Mouse (Mus musculus): ENCODE results near the gene Sae1. TPM values are rescaled to one million over a fixed set of nuclear protein-coding genes. Genes with fewer than 3 reads are reported as not detected.

Sae1 gene
- polyA plus RNA-seq, 1 experiment, result 78.5 TPM

DNA sequence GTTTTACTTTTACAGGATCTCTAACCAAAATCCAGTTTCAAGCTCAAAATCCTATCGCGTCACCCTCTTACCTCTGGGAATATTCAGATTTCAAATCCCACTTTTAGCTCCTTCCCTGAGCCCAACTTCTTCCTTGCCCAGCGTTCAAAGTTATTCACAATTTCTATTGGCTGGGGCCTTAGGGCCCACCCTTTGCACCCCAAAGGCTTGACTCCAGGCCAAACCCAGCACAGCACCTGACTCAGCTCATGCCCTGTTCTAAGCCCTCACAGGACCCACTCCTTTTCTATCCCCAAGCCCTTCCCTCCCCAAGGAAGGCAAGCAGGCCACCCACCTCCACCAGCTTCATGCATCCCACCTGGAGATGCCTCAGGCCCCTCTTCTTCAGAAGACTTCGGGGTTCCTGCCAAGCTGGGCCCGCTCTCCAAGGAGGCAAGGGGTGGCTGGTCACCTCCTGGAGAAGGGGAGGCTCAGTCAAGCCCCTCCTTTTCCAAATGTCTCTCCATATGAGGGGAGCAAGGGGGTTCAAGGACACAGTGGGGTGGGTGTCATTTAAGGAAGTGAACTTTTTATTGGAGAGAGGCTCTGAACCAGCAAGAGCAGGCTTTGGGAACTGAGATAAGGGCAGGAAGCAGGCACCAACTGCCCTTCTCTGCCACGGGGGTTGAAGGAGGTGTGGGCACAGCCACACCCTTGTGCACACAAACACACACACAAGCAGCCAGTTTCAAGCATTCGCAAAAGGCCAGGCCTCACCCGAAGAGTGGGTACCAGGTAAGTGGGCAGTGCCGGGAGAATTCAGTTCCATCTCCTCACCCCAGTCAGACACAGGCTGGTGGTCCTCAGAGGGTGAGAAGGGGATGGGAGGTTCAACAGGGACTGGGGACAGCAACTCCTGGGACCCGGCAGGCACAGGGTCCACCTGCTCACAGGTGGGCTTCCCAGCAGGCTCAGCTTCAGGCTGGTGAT lies 112.4 kb downstream of the Sae1 start:
- Histone ChIP-seq H3K27ac (ENCODE audit: control insufficient read depth, insufficient read depth, low read depth, low read length, poor library complexity) (peak overlapping the region; percentile 55), H3K4me3 (replicated peaks; ENCODE audit: control insufficient read depth, low read depth, low read length) (peak overlapping the region; percentile 30), H3K4me1 (ENCODE audit: control insufficient read depth, insufficient read depth, low read length) (peaks cover 2% of the 10 kb centered on the region; the same call in 1 of the 2 replicates)
- 43% methylated on average over 10 of the region's 10 CpGs for WGBS
- TF ChIP-seq POLR2A (IDR thresholded peaks at IDR 0.05; ENCODE audit: borderline replicate concordance, control insufficient read depth, low read depth, low read length), result no peak
- TF ChIP-seq CTCF (IDR thresholded peaks at IDR 0.05; ENCODE audit: control insufficient read depth, insufficient read depth, low read length), result no peak

DNA sequence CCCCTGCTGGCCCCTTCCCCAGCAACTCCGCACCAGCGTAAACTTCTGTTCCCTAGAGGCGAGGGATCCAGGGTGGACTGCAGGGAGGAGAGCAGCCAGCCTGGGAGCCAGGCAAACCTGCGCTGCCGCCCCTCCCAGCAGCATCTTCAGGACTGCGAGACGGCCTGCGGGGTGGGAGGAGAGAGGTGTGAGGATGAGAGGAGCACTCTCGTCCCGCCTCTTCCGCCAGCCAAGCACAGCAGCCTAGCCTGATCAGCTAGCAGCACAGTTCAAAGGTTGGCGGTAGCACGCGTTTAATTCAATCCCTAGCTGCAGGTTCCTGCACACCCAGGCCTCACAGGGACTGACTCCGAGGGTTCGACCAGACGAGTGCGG lies 113.9 kb downstream of the Sae1 start:
- Histone ChIP-seq H3K27ac (ENCODE audit: control insufficient read depth, insufficient read depth, low read depth, low read length, poor library complexity) (peak overlapping the region; percentile 85), H3K4me3 (replicated peaks; ENCODE audit: control insufficient read depth, low read depth, low read length) (peak overlapping the region; percentile 85), H3K4me1 (ENCODE audit: control insufficient read depth, insufficient read depth, low read length) (peaks cover 2% of the 10 kb centered on the region; the same call in 1 of the 2 replicates)
- WGBS, result under 1% methylated on average over 18 of the region's 18 CpGs
- TF ChIP-seq POLR2A (IDR thresholded peaks at IDR 0.05; ENCODE audit: borderline replicate concordance, control insufficient read depth, low read depth, low read length), result peak; percentile 89
- TF ChIP-seq CTCF (IDR thresholded peaks at IDR 0.05; ENCODE audit: control insufficient read depth, insufficient read depth, low read length), result peak; percentile 5; the same call in 1 of the 2 replicates

DNA sequence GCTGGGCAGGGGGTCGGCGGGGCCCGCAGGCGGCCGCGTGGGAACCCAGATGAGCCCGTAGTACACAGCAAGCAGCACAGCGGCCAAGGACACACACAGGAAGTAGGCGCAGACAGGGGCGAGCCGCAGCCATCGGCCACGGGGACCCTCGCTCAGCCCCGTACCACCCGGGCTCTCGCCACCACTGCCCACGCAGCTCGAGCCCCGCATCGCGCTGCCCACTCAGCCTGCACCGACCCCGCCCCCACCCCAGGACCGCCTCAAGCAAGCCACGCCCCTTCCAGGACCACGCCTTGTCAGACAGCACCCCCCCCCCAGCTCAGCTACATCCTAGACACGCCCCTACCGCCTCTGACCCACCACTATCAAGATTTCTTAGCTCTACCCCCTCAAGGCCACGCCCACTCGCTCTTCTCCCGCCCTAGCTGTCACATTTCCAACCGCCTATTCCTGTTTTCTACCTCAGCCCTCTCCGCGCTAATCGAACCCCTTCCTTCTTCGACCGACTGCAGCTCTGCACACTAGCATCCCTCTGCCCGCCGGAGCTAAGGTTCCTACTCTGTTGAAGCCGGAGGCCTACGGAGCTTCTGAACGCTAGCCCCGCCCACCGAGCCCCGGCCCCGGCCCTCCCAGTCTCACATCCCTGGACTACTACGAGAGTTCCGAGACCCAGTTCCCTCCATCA lies 114.4 kb downstream of the Sae1 start, which contains the start of gene Inafm1:
Gene Inafm1 (minus strand): TSS at position 537 of the 685 bp plus-strand sequence.
- Histone ChIP-seq H3K4me3 (replicated peaks; ENCODE audit: control insufficient read depth, low read depth, low read length) (peak within 1 kb of the TSS; percentile 85), H3K4me1 (ENCODE audit: control insufficient read depth, insufficient read depth, low read length) (peaks cover 2% of the 10 kb centered on the region; the same call in 1 of the 2 replicates), H3K27ac (ENCODE audit: control insufficient read depth, insufficient read depth, low read depth, low read length, poor library complexity) (peak within 1 kb of the TSS; percentile 85)
- TF ChIP-seq POLR2A (IDR thresholded peaks at IDR 0.05; ENCODE audit: borderline replicate concordance, control insufficient read depth, low read depth, low read length), result peak; percentile 31; the same call in 1 of the 2 replicates
- no peak for TF ChIP-seq CTCF (IDR thresholded peaks at IDR 0.05; ENCODE audit: control insufficient read depth, insufficient read depth, low read length)
- under 1% methylated on average over 48 of the region's 49 CpGs for WGBS

DNA sequence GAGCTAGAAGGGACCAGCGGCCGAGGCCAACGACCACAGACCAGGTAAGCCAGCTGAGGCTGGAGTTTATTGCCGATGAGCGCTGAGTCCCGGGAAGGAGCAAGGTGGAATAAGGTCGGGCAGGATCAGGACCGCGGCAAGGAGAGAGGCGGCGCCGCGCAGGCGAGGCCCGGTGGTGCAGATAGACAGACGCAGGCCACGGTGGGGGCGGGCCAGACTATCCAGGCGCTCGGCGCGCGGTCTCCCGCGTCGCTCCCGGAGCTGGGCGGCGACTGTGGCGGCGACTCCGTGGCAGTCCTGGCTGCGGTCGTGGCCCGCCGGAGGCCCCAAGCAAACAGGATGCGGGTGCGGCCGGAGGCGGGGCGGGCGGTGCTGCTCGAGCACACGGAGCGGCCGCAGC lies 114.9 kb downstream of the Sae1 start:
- Histone ChIP-seq H3K4me3 (replicated peaks; ENCODE audit: control insufficient read depth, low read depth, low read length) (peak overlapping the region; percentile 85), H3K27ac (ENCODE audit: control insufficient read depth, insufficient read depth, low read depth, low read length, poor library complexity) (peak overlapping the region; percentile 85), H3K4me1 (ENCODE audit: control insufficient read depth, insufficient read depth, low read length) (peaks cover 2% of the 10 kb centered on the region; the same call in 1 of the 2 replicates)
- WGBS, result under 1% methylated on average over 46 of the region's 46 CpGs
- TF ChIP-seq POLR2A (IDR thresholded peaks at IDR 0.05; ENCODE audit: borderline replicate concordance, control insufficient read depth, low read depth, low read length) (peak; percentile 32; the same call in 1 of the 2 replicates), CTCF (IDR thresholded peaks at IDR 0.05; ENCODE audit: control insufficient read depth, insufficient read depth, low read length) (no peak)

DNA sequence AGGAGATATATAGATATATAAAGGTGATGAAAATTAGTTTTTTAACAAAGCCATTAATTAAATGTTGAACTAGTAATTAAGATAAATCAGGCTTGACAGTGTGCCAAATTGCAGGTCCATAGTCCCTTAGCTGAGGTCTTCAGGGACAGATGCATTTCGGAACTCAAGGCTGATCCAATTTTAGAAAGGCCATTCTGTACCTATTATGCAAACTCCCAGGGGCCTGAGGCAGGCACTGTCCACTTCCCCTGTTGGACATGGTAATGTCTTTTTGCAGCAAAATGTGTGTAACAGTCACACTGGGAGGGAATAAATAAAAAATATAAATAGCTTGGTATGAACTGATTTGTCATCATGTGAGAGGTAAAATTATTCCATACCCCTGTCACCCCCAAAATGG lies 116.5 kb downstream of the Sae1 start:
- WGBS, result 59% methylated on average over 1 of the region's 1 CpGs
- peaks cover 2% of the 10 kb centered on the region; the same call in 1 of the 2 replicates for H3K4me1 ChIP-seq (ENCODE audit: control insufficient read depth, insufficient read depth, low read length)
- TF ChIP-seq POLR2A (IDR thresholded peaks at IDR 0.05; ENCODE audit: borderline replicate concordance, control insufficient read depth, low read depth, low read length), result no peak
- no peak for TF ChIP-seq CTCF (IDR thresholded peaks at IDR 0.05; ENCODE audit: control insufficient read depth, insufficient read depth, low read length)
- no peak overlapping the region for H3K27ac ChIP-seq (ENCODE audit: control insufficient read depth, insufficient read depth, low read depth, low read length, poor library complexity)
- H3K4me3 ChIP-seq (replicated peaks; ENCODE audit: control insufficient read depth, low read depth, low read length), result no peak overlapping the region

Other genes with a start within 250 kb of the Sae1 start
- 5.4 and 7.8 TPM in 2 replicates for gene Meis3, start 212.7 kb downstream of the Sae1 start, polyA plus RNA-seq (2011; ENCODE audit: insufficient read depth, insufficient read length, low replicate concordance, missing spikeins)
- 9.4 and 11.9 TPM in 2 replicates for gene Dhx34, start 165.8 kb downstream of the Sae1 start, polyA plus RNA-seq (2011; ENCODE audit: insufficient read depth, insufficient read length, low replicate concordance, missing spikeins)
- gene C5ar2, start 143.7 kb downstream of the Sae1 start, polyA plus RNA-seq (2011; ENCODE audit: insufficient read depth, insufficient read length, low replicate concordance, missing spikeins), result 4.2 TPM in 2 replicates
- 9.0 and 17.2 TPM in 2 replicates for gene C5ar1, start 128.3 kb downstream of the Sae1 start, polyA plus RNA-seq (2011; ENCODE audit: insufficient read depth, insufficient read length, low replicate concordance, missing spikeins)
- gene Inafm1, start 114.2 kb downstream of the Sae1 start, polyA plus RNA-seq (2011; ENCODE audit: insufficient read depth, insufficient read length, low replicate concordance, missing spikeins), result 19.8 and 23.6 TPM in 2 replicates
- 108 and 194 TPM in 2 replicates for gene Ccdc9, start 101.0 kb downstream of the Sae1 start, polyA plus RNA-seq (2011; ENCODE audit: insufficient read depth, insufficient read length, low replicate concordance, missing spikeins)
- gene Bbc3, start 79.4 kb downstream of the Sae1 start, polyA plus RNA-seq (2011; ENCODE audit: insufficient read depth, insufficient read length, low replicate concordance, missing spikeins), result 4.4 and 9.2 TPM in 2 replicates
- gene Zc3h4, start 13.1 kb upstream of the Sae1 start, polyA plus RNA-seq (2011; ENCODE audit: insufficient read depth, insufficient read length, low replicate concordance, missing spikeins), result 56.8 and 95.0 TPM in 2 replicates
- gene Tmem160, start 65.0 kb upstream of the Sae1 start, polyA plus RNA-seq (2011; ENCODE audit: insufficient read depth, insufficient read length, low replicate concordance, missing spikeins), result 21.7 and 45.2 TPM in 2 replicates
- not detected in 2 replicates for gene Npas1, start 89.9 kb upstream of the Sae1 start, polyA plus RNA-seq (2011; ENCODE audit: insufficient read depth, insufficient read length, low replicate concordance, missing spikeins)
- gene Arhgap35, start 227.2 kb upstream of the Sae1 start, polyA plus RNA-seq (2011; ENCODE audit: insufficient read depth, insufficient read length, low replicate concordance, missing spikeins), result 2.6 and 3.0 TPM in 2 replicates

Data from bone marrow, adult 2 months (tissue).